Mouse (Mus musculus) splenic B cell, adult 2 months (primary cell): ENCODE measurements around the gene Endou.
A peak's percentile ranks its signal among the peaks of the same experiment; 100 is the strongest.

Experiments
- DNase-seq: peaks from one replicate; pipeline ENCODE4 v3.0.0-alpha.2; 2011; ENCODE audit warnings: low read depth, low spot score
- H3K27me3 ChIP-seq: 2 replicates; pipeline ENCODE4 v1.6.1; 2012; ENCODE audit warnings: mild to moderate bottlenecking, low read length, moderate library complexity, mixed read lengths; ENCODE audit not compliant: control insufficient read depth, poor library complexity, insufficient read depth, severe bottlenecking
- H3K36me3 ChIP-seq: 2 replicates; pipeline ENCODE4 v1.6.1; 2012; ENCODE audit warnings: mild to moderate bottlenecking, low read length, moderate library complexity, mixed read lengths; ENCODE audit not compliant: control insufficient read depth, poor library complexity, insufficient read depth, severe bottlenecking

Gene Endou

GRCm38 (mm10) chr15:97731111-97731510 is at the start of gene Endou:
Gene Endou, minus strand, starts transcription at chr15:97731339.
- no peaks in the 10 kb centered on the region for H3K36me3 ChIP-seq
- DNase-seq, result no peak
- no peaks in the 10 kb centered on the region for H3K27me3 ChIP-seq

- Histone ChIP-seq H3K27me3 (no peaks in the 10 kb centered on the region), H3K36me3 (no peaks in the 10 kb centered on the region)
- DNase-seq, result no peak
These were observed 49.5 kb upstream of the Endou start for GRCm38 (mm10) chr15:97780611-97781031.

GRCm38 (mm10) chr15:97779576-97779975 is 48.4 kb upstream of the Endou start:
- Histone ChIP-seq H3K27me3 (no peaks in the 10 kb centered on the region), H3K36me3 (no peaks in the 10 kb centered on the region)
- no peak for DNase-seq

- no peaks in the 10 kb centered on the region for H3K27me3 ChIP-seq
- no peak for DNase-seq
- H3K36me3 ChIP-seq, result no peaks in the 10 kb centered on the region
These were observed 47.4 kb upstream of the Endou start, which contains the start of gene Slc48a1 for GRCm38 (mm10) chr15:97778311-97779098. Gene Slc48a1, plus strand, starts transcription at chr15:97778520.

- Histone ChIP-seq H3K27me3 (no peaks in the 10 kb centered on the region), H3K36me3 (no peaks in the 10 kb centered on the region)
- DNase-seq, result no peak
These were observed 45.8 kb upstream of the Endou start for GRCm38 (mm10) chr15:97776919-97777318.

GRCm38 (mm10) chr15:97776514-97776913 is 45.4 kb upstream of the Endou start:
- DNase-seq, result peak; percentile 83
- H3K27me3 ChIP-seq, result no peaks in the 10 kb centered on the region
- H3K36me3 ChIP-seq, result no peaks in the 10 kb centered on the region

GRCm38 (mm10) chr15:97773961-97774370 is 42.8 kb upstream of the Endou start:
- no peaks in the 10 kb centered on the region for H3K36me3 ChIP-seq
- no peaks in the 10 kb centered on the region for H3K27me3 ChIP-seq
- no peak for DNase-seq

GRCm38 (mm10) chr15:97773108-97773507 is 42.0 kb upstream of the Endou start:
- Histone ChIP-seq H3K27me3 (no peaks in the 10 kb centered on the region), H3K36me3 (no peaks in the 10 kb centered on the region)
- DNase-seq, result no peak

GRCm38 (mm10) chr15:97770280-97770679 is 39.1 kb upstream of the Endou start:
- H3K36me3 ChIP-seq, result no peaks in the 10 kb centered on the region
- DNase-seq, result no peak
- H3K27me3 ChIP-seq, result no peaks in the 10 kb centered on the region

GRCm38 (mm10) chr15:97768192-97768591 is 37.1 kb upstream of the Endou start:
- DNase-seq, result peak; percentile 40
- H3K27me3 ChIP-seq, result no peaks in the 10 kb centered on the region
- no peaks in the 10 kb centered on the region for H3K36me3 ChIP-seq

GRCm38 (mm10) chr15:97767280-97768186 is 36.4 kb upstream of the Endou start, which contains the start of gene Rapgef3:
Gene Rapgef3, minus strand, starts transcription at chr15:97767972.
- Histone ChIP-seq H3K27me3 (no peaks in the 10 kb centered on the region), H3K36me3 (no peaks in the 10 kb centered on the region)
- peak; percentile 81 for DNase-seq

- Histone ChIP-seq H3K36me3 (no peaks in the 10 kb centered on the region), H3K27me3 (no peaks in the 10 kb centered on the region)
These were observed 35.6 kb upstream of the Endou start for GRCm38 (mm10) chr15:97766594-97767279.

GRCm38 (mm10) chr15:97766194-97766593 is 35.1 kb upstream of the Endou start:
- Histone ChIP-seq H3K36me3 (no peaks in the 10 kb centered on the region), H3K27me3 (no peaks in the 10 kb centered on the region)
- DNase-seq, result no peak

More at GRCm38 (mm10) chr15:97766594-97767279, 35.6 kb upstream of the Endou start:
- DNase-seq, result no peak

- no peak for DNase-seq
- Histone ChIP-seq H3K27me3 (no peaks in the 10 kb centered on the region), H3K36me3 (no peaks in the 10 kb centered on the region)
These were observed 34.1 kb upstream of the Endou start for GRCm38 (mm10) chr15:97765090-97765794.
